Mouse (Mus musculus) heart, postnatal 14 days (tissue): Measurements from ENCODE around the gene Pcca. TPM values are rescaled to one million over a fixed set of nuclear protein-coding genes. Genes with fewer than 3 reads are reported as not detected.

Experiments used
- DNase-seq, 2 experiments: peaks; one replicate each; pipeline ENCODE4 v3.0.0; 2021 to 2022
- intact Hi-C: fragments of 180-260 bp; cut with DNase I; formaldehyde crosslinking; loops from one replicate; pipeline ENCODE4 v1.15.1; 2025
- total RNA-seq, 2 experiments: library from RNA; stranded (reverse); gene quantifications; 2 replicates each; pipeline ENCODE4 v1.2.3; 2021

Pcca gene
- total RNA-seq, 2 experiments from 2014 or later: 58.6 to 63.4 TPM

- DNase-seq: no peak
- intact Hi-C loops: no loop called here
These were observed 186.9 kb downstream of the Pcca start for GRCm38 (mm10) chr14:122720989-122721388.

GRCm38 (mm10) chr14:122721750-122722149 lies 187.6 kb downstream of the Pcca start:
- DNase-seq: no peak
- intact Hi-C loops: no loop called here

GRCm38 (mm10) chr14:122726456-122726855 lies 192.3 kb downstream of the Pcca start:
- intact Hi-C loops: no loop called here
- no peak for DNase-seq

DNA sequence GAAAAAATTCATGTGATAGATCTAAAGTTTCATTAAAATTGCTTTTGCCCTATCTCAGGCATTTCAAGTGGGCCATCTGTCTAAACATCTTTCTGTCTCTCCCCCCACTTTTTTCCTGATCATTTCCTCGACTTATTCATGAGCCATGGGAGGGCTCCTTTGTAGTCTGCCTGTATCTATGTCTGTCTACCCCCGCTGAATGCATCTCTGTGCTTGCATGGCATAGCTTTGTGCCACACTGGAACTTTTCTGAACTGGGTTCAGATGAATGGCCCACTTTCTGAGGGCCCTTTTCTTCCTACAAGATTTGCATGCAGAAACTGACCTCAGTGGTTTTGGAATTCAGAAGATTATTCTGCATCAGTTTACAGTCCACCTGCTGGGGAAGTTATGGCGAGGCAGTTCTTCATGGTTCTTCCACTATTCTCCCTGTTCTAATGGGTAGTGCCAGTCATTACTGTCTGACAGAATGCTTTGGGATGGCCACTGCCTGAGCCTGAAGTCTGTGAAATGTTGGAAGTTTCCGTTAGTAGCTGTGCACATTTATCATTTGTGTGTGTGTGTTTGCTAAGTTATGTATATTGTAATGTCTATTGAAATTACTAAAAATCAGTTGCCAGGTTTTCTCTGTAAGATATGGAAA lies 195.4 kb downstream of the Pcca start:
- intact Hi-C loops: no loop called here
- DNase-seq: no peak

GRCm38 (mm10) chr14:122730921-122731551 lies 196.9 kb downstream of the Pcca start:
- no peak for DNase-seq
- intact Hi-C loops: no loop called here

DNA sequence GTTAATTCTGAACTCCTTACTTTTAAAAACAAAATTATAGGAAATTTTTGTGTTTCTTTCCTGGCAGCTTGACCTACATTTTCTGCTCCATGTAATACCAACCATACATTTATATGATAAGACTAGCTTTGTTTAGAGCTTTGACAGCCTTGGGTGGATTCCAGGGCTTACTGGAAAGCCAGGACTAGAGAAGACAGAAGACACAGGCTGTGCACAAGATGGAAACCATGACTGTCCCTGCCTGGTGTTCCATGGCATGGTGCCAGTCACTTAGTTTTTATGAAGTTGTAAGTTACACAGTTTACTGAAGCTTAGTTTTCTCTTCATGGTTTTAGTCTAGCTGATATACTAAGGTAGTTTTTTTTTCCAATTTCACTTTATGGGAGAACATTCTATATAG lies 202.7 kb downstream of the Pcca start:
- no peak for DNase-seq
- intact Hi-C loops: no loop called here

GRCm38 (mm10) chr14:122747860-122748842 lies 214.0 kb downstream of the Pcca start:
- no peak for DNase-seq
- intact Hi-C loops: no loop called here

DNA sequence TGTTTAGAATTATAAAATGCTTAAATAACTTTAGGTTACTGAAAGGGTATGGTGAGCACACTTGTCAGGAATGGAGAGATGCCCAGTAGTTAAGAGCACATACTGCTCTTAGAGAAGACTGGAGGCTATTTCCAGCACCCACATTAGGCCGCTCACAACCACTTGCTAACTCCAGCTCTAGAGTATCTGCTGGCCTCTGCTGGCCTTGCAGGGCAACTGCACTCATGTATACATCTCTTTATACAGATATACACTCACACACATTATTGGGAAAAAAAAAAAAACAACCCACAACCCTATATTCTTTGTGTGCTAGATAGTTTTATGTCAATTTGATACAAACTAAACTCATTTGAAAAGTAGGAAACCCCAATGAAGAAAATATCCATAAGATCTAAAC lies 217.4 kb downstream of the Pcca start:
- intact Hi-C loops: no loop called here

GRCm38 (mm10) chr14:122753278-122753677 lies 219.2 kb downstream of the Pcca start:
- intact Hi-C loops: no loop called here
- no peak for DNase-seq

More for the DNA sequence above, 217.4 kb downstream of the Pcca start:
- no peak for DNase-seq

- intact Hi-C loops: no loop called here
- no peak for DNase-seq
These were observed 220.2 kb downstream of the Pcca start for GRCm38 (mm10) chr14:122754311-122754710.

- no peak for DNase-seq
- intact Hi-C loops: no loop called here
These were observed 221.4 kb downstream of the Pcca start for GRCm38 (mm10) chr14:122755559-122755958.

GRCm38 (mm10) chr14:122756671-122757070 lies 222.5 kb downstream of the Pcca start:
- intact Hi-C loops: no loop called here
- DNase-seq: no peak

GRCm38 (mm10) chr14:122759890-122760289 lies 225.8 kb downstream of the Pcca start:
- no peak for DNase-seq
- intact Hi-C loops: no loop called here

DNA sequence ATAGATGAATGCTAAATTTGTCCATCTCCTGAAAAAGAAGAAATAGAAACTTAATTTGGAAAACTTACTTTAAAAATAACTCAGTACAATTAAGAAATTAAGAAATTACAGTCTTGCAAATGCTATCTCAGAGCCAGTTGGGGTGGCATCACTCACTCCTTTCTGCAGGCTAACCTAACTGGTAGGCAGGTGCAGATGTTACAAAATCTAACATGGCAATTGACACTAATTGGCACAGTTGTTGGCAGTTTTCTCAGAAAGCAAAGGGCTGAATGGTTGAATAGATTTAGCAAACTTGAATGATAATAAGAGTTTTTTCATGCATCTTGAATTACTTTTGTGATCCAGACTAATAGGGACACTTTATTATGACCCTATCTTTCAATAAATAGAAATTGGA lies 226.7 kb downstream of the Pcca start:
- no peak for DNase-seq

DNA sequence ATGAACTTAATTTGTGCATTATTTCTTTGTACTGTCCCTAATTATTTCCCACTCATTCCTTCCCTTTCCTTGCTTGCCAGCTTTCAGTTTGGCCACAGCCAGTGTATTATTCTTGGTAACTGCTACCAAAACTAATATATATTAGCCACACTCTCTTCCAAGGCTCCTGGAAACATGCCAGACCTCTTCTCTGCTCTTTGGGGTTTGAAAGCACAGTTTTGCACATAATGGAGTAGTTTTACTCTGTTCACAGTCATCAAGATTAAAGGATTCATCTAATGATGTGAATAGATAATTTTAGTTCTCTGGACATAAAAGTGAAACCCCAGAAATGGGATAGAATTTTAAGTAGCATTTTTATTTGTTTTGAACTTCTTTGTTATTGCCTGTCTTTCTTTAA lies 228.5 kb downstream of the Pcca start:
- no peak for DNase-seq
- intact Hi-C loops: no loop called here

More for the DNA sequence above, 226.7 kb downstream of the Pcca start:
- intact Hi-C loops: no loop called here

DNA sequence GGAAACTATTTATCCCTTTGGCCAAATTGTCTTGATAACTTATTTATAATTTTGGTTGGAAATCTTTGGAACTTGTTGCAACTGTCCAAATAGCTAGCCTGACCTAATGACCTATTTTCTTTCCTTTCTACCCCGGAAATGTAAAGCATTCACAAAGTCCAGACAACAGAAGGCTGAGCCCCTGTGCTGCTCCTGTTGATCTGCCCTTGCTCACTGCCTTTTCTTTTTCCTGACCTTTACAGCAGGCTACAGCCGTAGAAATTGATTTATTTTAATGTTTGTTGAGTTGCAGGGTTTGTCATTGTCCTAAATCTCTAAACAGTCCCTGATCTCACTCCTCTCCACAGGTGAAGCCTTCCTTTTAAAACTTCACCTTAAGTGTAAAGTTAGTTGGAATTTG lies 231.8 kb downstream of the Pcca start:
- intact Hi-C loops: no loop called here
- no peak for DNase-seq

DNA sequence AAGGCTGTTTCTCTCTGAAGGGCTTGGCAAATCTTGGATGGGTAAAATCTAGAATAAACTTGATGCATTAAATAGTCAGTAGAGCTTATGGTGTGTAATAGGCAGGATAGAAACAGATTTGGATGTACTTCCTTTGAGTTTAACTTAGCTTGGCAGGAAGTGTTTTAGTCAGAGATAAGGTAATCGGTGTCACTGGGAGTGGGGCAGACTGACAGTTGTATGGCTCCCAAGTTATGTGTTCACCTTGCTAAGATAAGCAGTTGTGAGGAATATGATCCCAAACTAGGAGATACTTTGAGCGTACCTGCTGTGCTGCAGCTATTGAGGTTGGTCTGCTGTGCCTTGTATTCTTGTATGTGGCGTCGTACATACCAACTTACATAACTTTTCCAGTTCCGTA lies 232.3 kb downstream of the Pcca start:
- intact Hi-C loops: no loop called here
- DNase-seq: no peak

- intact Hi-C loops: no loop called here
- no peak for DNase-seq
These were observed 250.6 kb downstream of the Pcca start for GRCm38 (mm10) chr14:122784701-122785100.

- intact Hi-C loops: no loop called here
- DNase-seq: no peak
These were observed 254.1 kb downstream of the Pcca start for GRCm38 (mm10) chr14:122788199-122788598.

- no peak for DNase-seq
- intact Hi-C loops: no loop called here
These were observed 256.0 kb downstream of the Pcca start for GRCm38 (mm10) chr14:122790111-122790510.

- intact Hi-C loops: no loop called here
These were observed 259.2 kb downstream of the Pcca start for GRCm38 (mm10) chr14:122793368-122793767.

More at GRCm38 (mm10) chr14:122793368-122793767, 259.2 kb downstream of the Pcca start:
- no peak for DNase-seq
